Mouse (Mus musculus) G1E (cell line): ENCODE results near the gene Sin3a.

ENCODE experiments used
- CTCF ChIP-seq: IDR thresholded peaks from 2 replicates; pipeline ENCODE4 v1.5.1; 2012; ENCODE audit warnings: low read depth, low read length, inconsistent platforms, mixed read lengths
- GATA1 ChIP-seq: IDR thresholded peaks from 2 replicates; pipeline ENCODE4 v1.6.1; 2012; ENCODE audit warnings: borderline replicate concordance, low read length, inconsistent platforms, mixed read lengths
- TAL1 ChIP-seq: conservative IDR thresholded peaks from 2 replicates; pipeline ENCODE4 v1.6.1; 2012; ENCODE audit warnings: low read depth, low read length, inconsistent platforms, mixed read lengths

DNA sequence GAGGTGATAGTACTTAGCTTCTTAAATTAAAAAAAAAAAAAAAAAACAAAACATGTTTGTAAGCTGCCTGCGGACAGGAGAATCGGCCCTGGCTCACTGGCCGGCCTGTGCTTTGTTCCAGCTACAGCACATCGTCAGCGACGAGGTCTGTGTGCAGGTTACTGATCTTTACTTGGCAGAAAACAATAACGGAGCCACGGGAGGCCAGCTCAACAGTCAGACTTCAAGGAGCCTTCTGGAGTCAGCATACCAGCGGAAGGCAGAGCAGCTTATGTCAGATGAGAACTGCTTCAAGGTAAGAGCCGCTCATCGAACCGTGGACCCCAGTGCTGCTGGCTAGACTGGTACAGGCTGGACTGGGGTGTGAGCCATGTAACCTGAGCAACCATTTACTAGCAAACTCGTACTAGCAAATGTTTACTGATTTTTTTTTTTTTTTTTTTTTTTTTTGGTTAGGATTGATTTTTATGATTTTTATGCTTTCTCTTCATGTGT is 45.5 kb downstream of the Sin3a start:
- TF ChIP-seq GATA1 = no peak
- TF ChIP-seq CTCF = no peak
- TF ChIP-seq TAL1 = no peak
